Mouse (Mus musculus) intestine, embryonic 14.5 days (tissue): ENCODE measurements around the gene Fbxo42. TPM values are rescaled to one million over a fixed set of nuclear protein-coding genes. Genes with fewer than 3 reads are reported as not detected.

Experiments used
- ATAC-seq: fragments of 200-750 bp; cut with Nextera tagmentation; replicated peaks from 2 replicates; pipeline ENCODE4 v1.8.0; 2017; ENCODE audit warnings: low read depth, moderate number of reproducible peaks, moderate TSS enrichment, moderate library complexity; ENCODE audit not compliant: low FRiP score, low TSS enrichment
- DNase-seq: peaks from one replicate; pipeline ENCODE4 v3.0.0-alpha.2; 2018; ENCODE audit warnings: low spot score
- H3K27ac ChIP-seq: fragments of 300-500 bp; sonication (generic); 2 replicates; pipeline ENCODE4 v1.5.1; 2014; ENCODE audit warnings: low read depth, mild to moderate bottlenecking, control low read depth
- H3K27me3 ChIP-seq: fragments of 300-500 bp; sonication (generic); replicated peaks from 2 replicates; pipeline ENCODE4 v1.6.1; 2014; ENCODE audit warnings: low read length, control low read depth; ENCODE audit not compliant: control insufficient read depth, insufficient read depth
- H3K36me3 ChIP-seq: fragments of 300-500 bp; sonication (generic); 2 replicates; pipeline ENCODE4 v1.6.1; 2014; ENCODE audit warnings: low read length, control low read depth; ENCODE audit not compliant: control insufficient read depth, insufficient read depth
- H3K4me1 ChIP-seq: fragments of 300-500 bp; sonication (generic); replicated peaks from 2 replicates; pipeline ENCODE4 v1.6.1; 2014; ENCODE audit warnings: low read length, control low read depth, mixed read lengths; ENCODE audit not compliant: control insufficient read depth, insufficient read depth
- H3K4me2 ChIP-seq: fragments of 300-500 bp; sonication (generic); 2 replicates; pipeline ENCODE4 v1.6.1; 2014; ENCODE audit warnings: low read length
- H3K4me3 ChIP-seq: fragments of 300-500 bp; sonication (generic); 2 replicates; pipeline ENCODE4 v1.5.1; 2014; ENCODE audit warnings: low read depth, low read length, control low read depth, mixed read lengths
- H3K9ac ChIP-seq: fragments of 300-500 bp; sonication (generic); 2 replicates; pipeline ENCODE4 v1.6.1; 2014; ENCODE audit warnings: mild to moderate bottlenecking, low read length
- H3K9me3 ChIP-seq: fragments of 300-500 bp; sonication (generic); 2 replicates; pipeline ENCODE4 v1.6.1; 2016; ENCODE audit warnings: low read length, control low read depth; ENCODE audit not compliant: control insufficient read depth
- WGBS: fragments of 180-500 bp; shearing (Covaris S2); extraction: QIAGEN DNeasy Blood & Tissue Kit; methylation state at CpG from one replicate; pipeline ENCODE4 v1.1.7; 2014; 5-methylcytosine and 5-hydroxymethylcytosine counted together
- polyA plus RNA-seq: library from polyadenylated mRNA; unstranded; fragments of >200 nt; fragmentation: Nextera tagmentation; extraction: Ambion mirVana; gene quantifications from 2 replicates; pipeline ENCODE4 v1.2.1, GENCODE M21; 2014

The Fbxo42 gene
- polyA plus RNA-seq, 1 experiment from 2014 or later, result 26.0 TPM

DNA sequence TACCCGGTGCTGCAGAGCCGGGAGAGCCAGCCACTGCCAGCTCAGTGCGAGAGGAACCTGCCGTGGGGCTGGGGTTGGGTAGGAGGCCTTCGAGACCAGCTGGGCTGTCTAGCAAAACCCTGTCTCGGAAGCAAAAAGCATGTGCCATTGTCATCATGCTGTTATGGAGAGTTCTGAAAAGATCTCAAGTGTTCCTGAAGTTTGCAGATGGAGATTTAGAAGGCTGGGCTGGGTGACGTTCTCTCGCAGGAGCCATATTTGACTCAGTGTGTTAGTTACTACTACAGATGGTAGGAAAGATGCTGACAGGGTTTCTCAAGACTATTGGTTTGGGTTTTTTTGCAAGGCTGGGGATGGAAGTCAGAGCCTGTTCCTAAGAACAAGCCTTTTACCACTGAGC, 24.4 kb downstream of the Fbxo42 start:
- peaks cover 49% of the 10 kb centered on the region for H3K36me3 ChIP-seq
- no peaks in the 10 kb centered on the region for H3K9me3 ChIP-seq
- H3K4me1 ChIP-seq, result no peaks in the 10 kb centered on the region
- no peak for ATAC-seq
- no peak overlapping the region for H3K4me3 ChIP-seq
- no peak for DNase-seq
- H3K27ac ChIP-seq, result no peak overlapping the region
- no peaks in the 10 kb centered on the region for H3K27me3 ChIP-seq
- 94% methylated on average over 8 of the region's 8 CpGs for WGBS
- H3K4me2 ChIP-seq, result no peak overlapping the region
- H3K9ac ChIP-seq, result no peak overlapping the region

DNA sequence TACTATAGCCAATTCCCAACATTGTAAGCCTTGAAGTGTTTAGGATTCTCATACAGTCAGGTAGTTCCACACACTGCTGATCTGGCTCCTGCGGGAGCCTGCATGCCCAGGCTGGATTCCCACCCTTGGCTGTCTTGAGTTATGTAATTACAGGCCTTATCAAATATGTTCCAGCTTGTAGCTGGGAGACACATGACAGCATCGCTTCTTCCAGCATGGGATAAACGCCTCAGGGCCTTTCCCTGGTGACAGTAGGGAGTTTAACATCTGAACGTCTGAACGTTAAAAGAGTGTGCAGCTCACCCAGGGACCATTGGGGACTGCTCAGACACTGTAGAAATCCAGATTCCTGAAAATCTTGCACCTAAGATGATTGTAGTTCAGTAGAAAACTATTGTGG, 28.1 kb downstream of the Fbxo42 start:
- H3K9me3 ChIP-seq, result no peaks in the 10 kb centered on the region
- DNase-seq (no peak), ATAC-seq (no peak)
- H3K36me3 ChIP-seq, result peaks cover 49% of the 10 kb centered on the region
- no peak overlapping the region for H3K4me3 ChIP-seq
- no peak overlapping the region for H3K27ac ChIP-seq
- WGBS, result 86% methylated on average over 5 of the region's 5 CpGs
- no peak overlapping the region for H3K4me2 ChIP-seq
- H3K27me3 ChIP-seq, result no peaks in the 10 kb centered on the region
- H3K9ac ChIP-seq, result no peak overlapping the region
- no peaks in the 10 kb centered on the region for H3K4me1 ChIP-seq

DNA sequence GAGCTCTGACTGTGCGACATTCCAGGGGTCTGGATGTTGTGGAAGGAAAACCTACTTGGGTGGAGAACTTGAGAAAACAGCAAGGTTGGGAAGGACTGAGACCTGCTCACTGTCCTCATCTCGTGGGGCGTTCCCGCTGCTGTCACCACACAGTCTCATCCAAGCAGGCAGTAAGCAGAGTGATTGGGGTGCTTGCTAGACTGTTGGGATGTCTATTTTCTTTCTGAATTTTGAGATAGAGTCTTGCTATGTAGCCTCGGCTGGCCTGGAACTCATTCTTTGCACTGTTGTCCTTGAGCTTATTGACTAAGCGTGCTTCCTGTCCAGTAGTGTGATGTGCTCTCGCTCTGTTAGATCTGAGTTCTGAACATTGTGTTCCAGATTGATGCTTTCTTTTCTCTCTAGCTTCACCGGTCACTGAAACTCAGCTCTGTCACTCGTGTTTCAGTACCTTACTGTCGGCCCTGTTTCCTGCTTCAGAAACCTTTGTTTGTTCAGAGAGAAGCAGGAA, 28.7 kb downstream of the Fbxo42 start:
- Histone ChIP-seq H3K4me2 (no peak overlapping the region), H3K27ac (no peak overlapping the region), H3K36me3 (peaks cover 50% of the 10 kb centered on the region), H3K4me3 (no peak overlapping the region), H3K4me1 (no peaks in the 10 kb centered on the region), H3K27me3 (no peaks in the 10 kb centered on the region), H3K9me3 (no peaks in the 10 kb centered on the region), H3K9ac (no peak overlapping the region)
- ATAC-seq (no peak), DNase-seq (no peak)
- WGBS, result 82% methylated on average over 10 of the region's 10 CpGs

GRCm38 (mm10) chr4:141178500-141178899, 30.8 kb downstream of the Fbxo42 start:
- Histone ChIP-seq H3K36me3 (peaks cover 58% of the 10 kb centered on the region), H3K9ac (no peak overlapping the region), H3K27me3 (no peaks in the 10 kb centered on the region), H3K27ac (no peak overlapping the region), H3K9me3 (no peaks in the 10 kb centered on the region), H3K4me1 (no peaks in the 10 kb centered on the region), H3K4me2 (no peak overlapping the region), H3K4me3 (no peak overlapping the region)
- WGBS, result 87% methylated on average over 4 of the region's 4 CpGs
- no peak for ATAC-seq
- no peak for DNase-seq

DNA sequence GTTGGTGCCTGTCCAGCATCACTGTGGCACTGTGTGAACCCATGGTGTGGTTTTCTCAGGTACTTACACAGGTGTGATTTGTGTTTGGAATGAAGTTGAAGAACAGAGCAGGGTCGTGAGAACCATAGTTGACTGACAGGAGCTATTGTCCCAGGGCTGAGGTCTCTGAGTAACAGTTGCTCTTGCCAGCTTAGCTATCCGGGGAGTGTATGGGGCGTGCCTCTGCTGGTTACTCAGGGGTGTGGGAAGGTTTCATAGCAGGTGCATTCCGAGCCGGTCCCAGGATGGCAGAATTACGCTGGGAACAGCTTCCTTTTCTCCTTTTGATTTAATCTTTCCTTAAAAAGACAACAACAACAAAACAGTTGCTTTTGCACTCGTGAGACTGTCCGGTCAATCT, 33.1 kb downstream of the Fbxo42 start:
- H3K36me3 ChIP-seq, result peaks cover 54% of the 10 kb centered on the region
- no peaks in the 10 kb centered on the region for H3K4me1 ChIP-seq
- no peak overlapping the region for H3K9ac ChIP-seq
- H3K27me3 ChIP-seq, result no peaks in the 10 kb centered on the region
- no peak for DNase-seq
- 84% methylated on average over 8 of the region's 8 CpGs for WGBS
- ATAC-seq, result no peak
- H3K27ac ChIP-seq, result no peak overlapping the region
- no peak overlapping the region for H3K4me3 ChIP-seq
- no peaks in the 10 kb centered on the region for H3K9me3 ChIP-seq
- no peak overlapping the region for H3K4me2 ChIP-seq

DNA sequence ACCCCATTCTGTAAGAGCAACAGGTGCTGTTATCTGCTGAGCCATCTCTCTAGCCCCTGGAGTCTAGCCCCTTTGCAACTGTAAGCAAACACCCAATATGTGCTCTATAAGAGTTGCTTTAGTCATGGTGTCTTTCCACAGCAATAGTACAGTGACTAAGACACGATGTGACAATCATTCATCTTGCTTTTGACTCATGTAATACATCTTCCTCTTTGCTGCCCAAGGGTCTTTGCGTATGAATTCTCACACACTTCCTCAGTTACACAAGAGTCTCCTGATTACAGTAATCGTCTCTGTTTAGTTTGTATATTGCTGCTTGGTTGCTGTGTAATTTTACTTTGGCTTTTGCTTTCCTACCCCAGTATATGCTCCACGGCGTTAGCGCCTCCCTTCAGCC, 34.3 kb downstream of the Fbxo42 start:
- ATAC-seq (no peak), DNase-seq (no peak)
- Histone ChIP-seq H3K27ac (no peak overlapping the region), H3K36me3 (peaks cover 48% of the 10 kb centered on the region), H3K9ac (no peak overlapping the region), H3K4me3 (no peak overlapping the region), H3K4me2 (no peak overlapping the region), H3K9me3 (no peaks in the 10 kb centered on the region), H3K4me1 (peaks cover 9% of the 10 kb centered on the region; the same call in 1 of the 2 replicates), H3K27me3 (no peaks in the 10 kb centered on the region)
- WGBS, result 93% methylated on average over 6 of the region's 6 CpGs

- Histone ChIP-seq H3K4me3 (no peak overlapping the region), H3K27me3 (no peaks in the 10 kb centered on the region), H3K36me3 (peaks cover 40% of the 10 kb centered on the region), H3K4me1 (peaks cover 13% of the 10 kb centered on the region; the same call in 1 of the 2 replicates), H3K9ac (no peak overlapping the region), H3K4me2 (no peak overlapping the region), H3K27ac (no peak overlapping the region), H3K9me3 (no peaks in the 10 kb centered on the region)
- DNase-seq (no peak), ATAC-seq (no peak)
- 90% methylated on average over 2 of the region's 2 CpGs for WGBS
Observed at GRCm38 (mm10) chr4:141183932-141184331, 36.2 kb downstream of the Fbxo42 start.

DNA sequence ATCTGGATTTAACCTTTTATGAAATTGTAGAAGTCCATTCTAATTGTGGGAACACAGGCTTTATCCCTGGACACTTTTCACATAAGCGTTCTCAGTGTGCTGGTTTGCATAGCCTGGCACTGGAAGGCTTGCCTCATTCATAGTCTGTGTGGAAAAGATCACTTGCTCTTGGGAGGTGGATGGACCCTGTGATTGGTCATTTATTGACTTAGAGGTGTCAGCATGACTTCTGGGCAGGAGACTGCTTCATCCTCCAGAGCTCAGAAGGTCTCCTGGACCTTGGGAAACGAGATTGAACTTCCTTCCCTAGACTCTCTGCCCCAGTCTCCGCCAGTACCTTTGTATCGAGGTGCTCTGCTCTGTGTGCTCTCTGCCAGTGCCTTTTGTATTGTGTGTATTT, 36.7 kb downstream of the Fbxo42 start:
- DNase-seq, result no peak
- Histone ChIP-seq H3K4me3 (no peak overlapping the region), H3K9ac (no peak overlapping the region), H3K4me2 (no peak overlapping the region), H3K27ac (no peak overlapping the region), H3K36me3 (peaks cover 37% of the 10 kb centered on the region), H3K27me3 (no peaks in the 10 kb centered on the region), H3K9me3 (no peaks in the 10 kb centered on the region), H3K4me1 (peaks cover 13% of the 10 kb centered on the region; the same call in 1 of the 2 replicates)
- WGBS, result 94% methylated on average over 4 of the region's 4 CpGs
- ATAC-seq, result no peak
